Mouse (Mus musculus) fibroblast of lung, adult 2 months (primary cell): Measurements from ENCODE around the gene Dcxr.
"Not testable (repeated sequence)": the region's sequence is repeated elsewhere in the genome, so short reads cannot be mapped to it uniquely, and the experiment has no call there.

Experiments
- DNase-seq: peaks from one replicate; pipeline ENCODE4 v3.0.0-alpha.2; 2011; ENCODE audit warnings: low read depth

The Dcxr gene

GRCm38 (mm10) chr11:120729432-120730050, 2.5 kb upstream of the Dcxr start:
- not testable (repeated sequence) for DNase-seq

DNA sequence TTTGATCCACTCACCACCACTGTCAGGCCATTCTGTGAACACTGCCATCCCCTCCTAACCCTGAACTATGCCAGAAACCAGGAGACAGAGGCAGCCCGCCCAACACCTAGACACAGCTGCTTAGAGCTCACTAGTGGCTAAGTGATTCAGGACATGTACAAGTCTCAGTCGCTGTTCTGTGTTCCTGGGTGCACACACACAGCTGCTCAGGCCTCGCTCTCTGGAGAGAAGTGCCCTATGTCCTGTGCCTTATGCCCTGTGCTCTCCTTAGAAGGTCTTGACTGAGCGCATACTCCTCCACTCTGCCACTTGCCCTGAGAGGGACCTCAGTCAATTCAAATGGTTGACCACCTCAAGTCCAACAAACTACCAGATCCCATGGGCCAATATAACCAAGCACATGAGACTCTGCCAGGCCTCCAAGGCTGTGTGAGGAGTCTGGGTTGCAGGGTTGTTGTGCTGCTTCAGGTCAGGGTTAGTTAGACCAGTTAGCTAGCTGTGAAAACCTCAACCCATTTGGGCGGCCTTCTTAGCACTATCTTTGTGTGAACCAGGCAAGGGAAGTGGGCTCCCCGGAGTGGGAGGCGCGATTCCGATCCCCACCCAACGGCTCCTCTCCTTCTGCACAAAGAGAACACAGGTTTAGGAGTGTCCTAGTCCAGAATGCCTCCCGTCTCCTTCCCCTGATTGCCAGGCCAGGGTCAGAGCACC, 1.6 kb upstream of the Dcxr start:
- no peak for DNase-seq

DNA sequence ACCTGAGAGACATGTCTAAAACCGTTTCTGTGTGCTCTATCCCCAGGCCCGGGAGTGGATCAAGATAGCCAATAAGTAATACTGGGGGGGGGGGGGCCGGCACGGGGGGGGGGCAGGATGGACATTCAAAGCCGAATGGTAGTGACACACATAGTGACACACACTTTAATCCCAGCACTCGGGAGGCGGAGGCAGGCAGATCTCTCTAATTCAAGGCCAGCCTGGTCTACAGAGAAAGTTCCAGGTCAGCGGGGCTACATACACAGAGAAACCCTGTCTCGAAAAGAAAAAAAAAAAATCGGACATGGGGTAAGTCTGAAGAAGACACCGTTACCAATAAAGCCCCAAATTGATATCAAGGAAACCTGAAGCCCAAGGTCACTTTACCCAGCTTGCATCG, 483 bp upstream of the Dcxr start:
- no peak for DNase-seq

- no peak for DNase-seq
These were observed 575 bp downstream of the Dcxr start for GRCm38 (mm10) chr11:120726243-120727168.

- DNase-seq: no peak
These were observed 3.6 kb downstream of the Dcxr start for GRCm38 (mm10) chr11:120723509-120723908.

- no peak for DNase-seq
These were observed 4.2 kb downstream of the Dcxr start for GRCm38 (mm10) chr11:120722761-120723382.

DNA sequence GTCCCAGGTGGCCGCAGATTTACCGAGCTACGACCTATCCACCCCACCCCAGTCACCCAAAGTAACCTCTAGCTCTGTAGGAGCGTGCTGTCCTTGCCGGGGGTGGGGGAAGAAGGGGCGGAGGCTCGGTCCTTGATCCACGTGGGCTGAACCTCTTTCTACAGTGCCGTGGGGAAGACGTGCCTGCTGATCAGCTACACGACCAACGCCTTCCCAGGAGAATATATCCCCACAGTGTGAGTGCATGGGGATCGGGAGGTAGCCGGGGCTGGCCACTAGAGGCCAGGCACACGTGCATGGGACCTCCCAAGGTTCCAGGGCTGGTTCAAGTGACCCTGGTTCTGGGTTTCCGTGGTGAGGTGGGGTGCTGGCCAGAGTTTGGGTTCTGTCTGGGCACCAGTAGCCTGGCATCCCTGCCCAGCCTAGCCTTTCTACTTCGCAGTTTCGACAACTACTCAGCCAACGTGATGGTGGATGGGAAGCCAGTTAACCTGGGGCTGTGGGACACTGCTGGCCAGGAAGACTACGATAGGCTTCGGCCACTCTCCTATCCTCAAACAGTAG, 4.9 kb downstream of the Dcxr start:
- DNase-seq: no peak

GRCm38 (mm10) chr11:120721124-120722066, 5.7 kb downstream of the Dcxr start, which contains the start of gene Rac3:
Gene Rac3, plus strand, starts transcription at chr11:120721470.
- no peak for DNase-seq

GRCm38 (mm10) chr11:120720450-120720849, 6.6 kb downstream of the Dcxr start:
- peak; percentile 77 for DNase-seq

DNA sequence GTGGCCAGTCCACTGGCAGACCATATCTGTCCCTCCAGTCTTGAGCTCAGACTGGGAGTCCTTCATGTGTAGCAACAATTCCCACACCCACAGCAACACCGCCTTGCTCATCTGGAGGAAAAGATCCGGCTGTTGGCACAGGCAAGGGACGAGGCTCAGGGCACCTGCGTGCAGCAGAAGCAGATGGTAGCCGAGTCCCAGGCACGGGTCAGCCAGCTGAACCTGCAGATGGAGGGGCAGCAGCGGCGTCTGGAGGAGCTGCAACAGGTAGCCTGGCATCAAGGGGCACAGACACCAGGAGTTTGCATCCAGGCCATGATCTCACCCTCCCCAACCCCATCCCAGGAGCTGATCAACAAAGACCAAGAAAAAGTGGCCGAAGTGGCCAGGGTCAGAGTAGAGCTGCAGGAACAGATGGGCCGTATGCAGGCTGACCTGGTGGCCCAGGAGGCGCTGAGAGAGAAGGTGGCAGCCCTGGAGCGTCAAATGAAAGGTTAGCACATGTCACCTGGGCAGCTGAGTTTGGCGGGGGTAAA, 7.2 kb downstream of the Dcxr start:
- DNase-seq: no peak

GRCm38 (mm10) chr11:120719242-120719641, 7.8 kb downstream of the Dcxr start:
- no peak for DNase-seq

GRCm38 (mm10) chr11:120715131-120715530, 11.9 kb downstream of the Dcxr start:
- no peak for DNase-seq

GRCm38 (mm10) chr11:120714546-120714945, 12.5 kb downstream of the Dcxr start:
- DNase-seq: no peak

DNA sequence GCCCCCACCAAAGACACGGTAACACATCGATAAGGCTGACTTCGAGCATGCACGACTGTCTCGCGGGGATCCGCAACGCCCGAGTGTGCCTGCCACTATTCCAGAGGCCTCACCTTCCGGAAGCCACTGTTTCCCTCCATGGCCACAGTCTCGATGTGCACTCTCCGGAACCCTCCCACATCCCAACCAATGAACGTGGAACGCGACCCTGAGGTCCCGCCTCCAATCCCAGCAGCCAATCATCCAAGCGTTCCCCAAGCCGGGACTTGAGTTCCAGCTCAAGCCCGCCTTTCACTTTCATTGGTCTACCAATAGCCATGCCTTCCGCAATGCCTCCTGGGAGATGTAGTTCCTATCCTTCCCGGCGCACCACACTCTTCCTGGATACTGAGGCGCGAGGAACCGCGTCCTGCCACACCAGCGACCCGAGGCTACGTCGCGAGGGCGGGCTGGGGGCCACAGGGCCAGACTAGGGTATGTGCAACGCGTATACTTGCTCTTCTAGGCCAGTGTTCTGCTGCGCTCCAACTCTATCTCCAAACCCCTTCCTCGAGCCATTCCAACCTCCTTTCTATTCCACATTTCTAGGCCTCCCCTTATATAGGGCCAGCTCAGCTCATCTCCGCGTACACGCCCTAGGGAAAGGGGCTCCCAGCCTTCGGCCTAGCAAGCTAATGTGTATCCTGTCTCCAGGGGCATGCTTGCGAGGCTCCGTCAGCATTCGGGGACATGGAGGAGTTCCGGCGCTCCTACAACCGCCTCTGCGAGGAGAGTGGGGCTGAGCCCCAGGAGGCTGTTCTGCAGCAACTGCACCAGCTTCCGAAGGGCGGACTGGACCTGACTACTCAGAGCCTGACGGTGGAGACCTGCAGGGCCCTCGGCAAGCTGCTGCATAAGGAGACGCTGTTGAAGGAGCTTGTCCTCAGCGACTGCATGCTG, 13.2 kb downstream of the Dcxr start, which contains the start of the genes Cenpx and Lrrc45:
Gene Cenpx (minus strand): TSS at position 159 of the 939 bp plus-strand sequence.
Gene Lrrc45 (plus strand): TSS at position 346 of the 939 bp plus-strand sequence.
- DNase-seq: peak; percentile 98

- DNase-seq: no peak
These were observed 14.1 kb downstream of the Dcxr start for GRCm38 (mm10) chr11:120712771-120713568.

GRCm38 (mm10) chr11:120711980-120712604, 15.0 kb downstream of the Dcxr start:
- no peak for DNase-seq

DNA sequence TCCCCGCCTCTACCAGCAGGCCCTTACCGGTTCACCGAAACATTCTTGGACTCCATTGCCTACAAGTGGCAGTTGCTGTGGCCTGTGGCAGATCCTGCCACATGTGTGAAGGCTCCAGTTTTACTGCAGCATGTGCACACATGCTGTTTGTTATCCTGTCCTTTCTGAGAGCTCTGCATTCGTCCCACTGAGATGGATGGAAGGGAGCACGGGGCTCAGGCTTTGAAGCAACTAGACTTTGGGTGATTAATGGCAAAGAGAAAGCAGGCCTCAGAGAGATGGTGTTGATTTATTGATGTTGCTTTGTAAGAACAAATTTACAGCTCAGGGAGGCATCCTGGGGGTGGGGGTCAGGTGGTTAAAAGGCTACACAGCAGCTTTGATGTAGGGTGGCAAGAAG, 16.4 kb downstream of the Dcxr start:
- DNase-seq: no peak

GRCm38 (mm10) chr11:120709551-120709950, 17.5 kb downstream of the Dcxr start:
- DNase-seq: no peak
